Mouse (Mus musculus): ENCODE data around the gene Fam207a.
A peak's percentile ranks its signal among the peaks of the same experiment; 100 is the strongest.

The Fam207a gene

GRCm38 (mm10) chr10:77515385-77516348 is at the start of gene Fam207a:
TSS of gene Fam207a (minus strand) at chr10:77515785.
- DNase-seq (ENCODE audit: low spot score), result peak; percentile 94

DNA sequence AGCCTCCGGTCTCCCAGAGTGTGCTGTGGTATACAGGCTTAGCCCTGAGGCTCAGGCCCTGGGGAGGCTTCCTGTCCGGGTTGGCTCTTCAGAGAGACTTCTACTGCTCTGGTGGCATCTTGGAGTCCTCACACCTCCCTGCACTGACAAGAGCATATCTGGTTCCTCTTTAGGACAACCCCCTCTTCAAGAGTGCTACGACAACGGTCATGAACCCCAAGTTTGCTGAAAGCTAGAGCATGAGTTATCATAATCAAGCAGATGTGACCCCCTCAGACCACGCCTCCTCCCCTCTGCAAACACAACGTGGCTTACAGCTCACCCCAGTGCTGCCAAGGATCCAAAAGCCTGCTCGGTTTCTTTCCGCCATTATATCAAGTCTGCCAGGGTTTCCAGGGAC is 49.4 kb upstream of the Fam207a start:
- DNase-seq (ENCODE audit: low spot score), result no peak

- no peak for DNase-seq (ENCODE audit: low spot score)
Measured at GRCm38 (mm10) chr10:77561508-77561907, 45.9 kb upstream of the Fam207a start.

DNA sequence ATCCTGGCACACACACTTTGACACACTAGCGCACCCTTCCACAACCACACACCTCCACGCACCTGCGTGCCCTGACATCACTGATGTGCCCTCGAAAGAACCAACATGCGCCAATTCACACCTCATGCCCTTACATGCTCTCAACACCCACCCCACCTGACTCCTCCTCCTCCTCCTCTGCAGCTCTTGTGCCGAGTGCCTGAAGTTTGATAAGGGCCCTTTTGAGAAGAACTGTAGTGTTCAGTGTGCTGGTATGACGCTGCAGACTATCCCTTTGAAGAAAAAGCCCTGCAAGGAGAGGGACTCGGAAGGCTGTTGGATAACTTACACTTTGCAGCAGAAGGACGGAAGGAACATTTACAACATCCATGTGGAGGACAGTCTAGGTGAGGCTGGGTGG is 45.2 kb upstream of the Fam207a start:
- DNase-seq (ENCODE audit: low spot score), result no peak

DNA sequence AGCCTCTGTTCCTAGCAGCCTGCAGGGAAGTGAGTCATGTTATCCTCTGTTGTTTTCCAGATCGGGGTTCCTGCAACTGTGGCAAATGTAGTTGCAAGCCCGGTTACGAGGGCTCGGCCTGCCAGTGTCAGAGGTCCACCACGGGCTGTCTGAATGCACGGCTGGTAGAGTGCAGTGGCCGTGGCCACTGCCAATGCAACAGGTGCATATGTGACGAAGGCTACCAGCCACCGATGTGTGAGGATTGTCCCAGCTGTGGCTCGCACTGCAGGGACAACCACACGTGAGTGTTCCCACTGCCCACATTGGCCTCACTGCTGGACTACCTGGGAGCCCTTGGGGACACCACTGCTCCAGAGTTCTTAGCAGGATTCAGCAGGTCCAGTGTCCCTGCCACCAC is 44.5 kb upstream of the Fam207a start:
- DNase-seq (ENCODE audit: low spot score), result no peak

GRCm38 (mm10) chr10:77557641-77558040 is 42.1 kb upstream of the Fam207a start:
- DNase-seq (ENCODE audit: low spot score), result no peak

DNA sequence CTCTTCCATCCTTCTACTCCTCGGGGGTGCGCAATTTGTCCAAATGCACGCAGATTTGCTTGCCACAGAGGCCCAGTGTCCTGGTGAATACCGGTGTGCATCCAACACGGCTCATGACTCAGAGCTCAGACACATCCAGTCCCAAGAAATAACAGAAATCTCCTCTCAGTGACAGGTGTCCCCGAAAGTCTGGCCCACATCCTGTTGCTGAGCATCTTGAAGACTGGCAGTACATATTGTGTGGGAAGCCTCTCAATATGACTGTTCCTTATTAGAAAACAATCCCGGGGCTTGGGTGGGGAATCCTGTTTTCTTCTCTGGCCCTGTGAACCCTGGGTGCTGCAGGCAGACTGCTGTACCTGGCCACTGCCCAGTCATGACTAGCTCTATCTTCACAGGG is 41.0 kb upstream of the Fam207a start:
- no peak for DNase-seq (ENCODE audit: low spot score)

GRCm38 (mm10) chr10:77554918-77555317 is 39.3 kb upstream of the Fam207a start:
- no peak for DNase-seq (ENCODE audit: low spot score)

DNA sequence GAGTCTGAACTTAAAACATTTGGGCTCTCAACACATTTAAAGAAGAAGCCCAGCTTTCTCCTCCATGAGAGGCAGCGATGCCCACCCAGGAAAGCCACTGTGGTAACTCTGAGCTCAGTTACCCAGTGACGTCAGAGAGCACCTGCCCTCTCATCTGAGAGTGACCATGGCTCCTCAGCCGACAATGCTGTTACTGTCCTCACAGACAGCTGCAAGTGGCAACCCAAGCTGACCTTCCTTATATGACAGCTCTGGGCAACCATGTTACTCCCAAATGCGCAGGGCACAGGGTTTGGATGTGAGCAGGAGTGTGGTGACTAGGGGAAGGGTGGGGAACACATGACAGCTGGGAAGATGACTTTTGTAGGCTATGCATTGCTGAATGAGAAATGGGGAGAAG is 37.7 kb upstream of the Fam207a start:
- DNase-seq (ENCODE audit: low spot score), result no peak

DNA sequence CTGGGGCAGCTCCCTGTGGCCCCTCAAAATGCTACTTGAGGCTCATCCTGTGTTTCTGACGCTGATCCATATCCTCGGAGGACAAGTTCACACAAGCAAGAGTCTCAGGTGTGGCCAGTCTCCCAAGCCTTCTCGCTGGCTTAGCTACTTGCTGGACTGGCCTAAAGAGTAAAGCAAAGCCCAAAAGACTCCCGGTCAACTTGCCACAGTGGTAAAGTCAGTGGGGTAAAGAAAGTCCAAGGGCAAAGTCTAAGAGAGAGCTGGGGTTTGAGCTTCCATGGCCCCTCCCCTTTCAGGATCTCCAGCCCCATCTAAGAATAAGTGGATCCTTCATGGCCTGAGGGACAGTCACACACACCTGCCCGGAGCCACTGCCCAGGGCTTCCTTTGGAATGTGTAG is 36.6 kb upstream of the Fam207a start:
- DNase-seq (ENCODE audit: low spot score), result no peak

DNA sequence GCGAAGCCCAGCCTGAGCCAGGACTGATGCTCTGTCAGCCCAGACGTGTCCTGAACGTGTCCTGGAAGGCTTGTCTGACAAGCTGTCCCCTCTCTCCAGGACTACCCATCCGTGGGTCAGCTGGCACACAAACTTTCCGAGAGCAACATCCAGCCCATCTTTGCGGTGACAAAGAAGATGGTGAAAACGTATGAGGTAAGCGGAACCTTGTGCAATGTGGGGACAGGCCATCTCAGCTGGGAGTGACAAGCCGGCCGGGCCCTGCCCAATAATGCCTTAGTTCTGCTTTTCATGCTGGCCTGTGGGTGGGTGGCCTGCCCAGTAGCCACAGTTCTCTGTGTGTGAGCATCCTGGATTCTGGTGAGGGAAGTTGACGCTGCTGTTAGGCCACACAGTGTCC is 35.3 kb upstream of the Fam207a start:
- DNase-seq (ENCODE audit: low spot score), result no peak

DNA sequence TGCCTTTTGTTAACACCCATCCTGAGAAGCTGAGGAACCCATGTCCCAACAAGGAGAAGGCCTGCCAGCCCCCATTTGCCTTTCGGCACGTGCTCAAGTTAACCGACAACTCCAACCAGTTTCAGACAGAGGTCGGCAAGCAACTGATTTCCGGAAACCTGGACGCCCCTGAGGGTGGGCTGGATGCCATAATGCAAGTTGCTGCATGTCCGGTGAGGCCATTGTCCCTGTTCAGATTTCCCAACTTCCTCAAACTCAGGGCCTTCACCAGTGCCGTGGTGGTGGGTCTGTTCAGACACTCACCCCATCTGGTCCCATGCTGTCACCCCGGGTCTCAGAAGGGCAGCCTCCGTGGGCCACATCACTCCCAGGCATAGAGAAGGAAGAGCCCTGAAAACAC is 33.0 kb upstream of the Fam207a start:
- no peak for DNase-seq (ENCODE audit: low spot score)

- no peak for DNase-seq (ENCODE audit: low spot score)
Measured at GRCm38 (mm10) chr10:77544916-77545315, 29.3 kb upstream of the Fam207a start.

DNA sequence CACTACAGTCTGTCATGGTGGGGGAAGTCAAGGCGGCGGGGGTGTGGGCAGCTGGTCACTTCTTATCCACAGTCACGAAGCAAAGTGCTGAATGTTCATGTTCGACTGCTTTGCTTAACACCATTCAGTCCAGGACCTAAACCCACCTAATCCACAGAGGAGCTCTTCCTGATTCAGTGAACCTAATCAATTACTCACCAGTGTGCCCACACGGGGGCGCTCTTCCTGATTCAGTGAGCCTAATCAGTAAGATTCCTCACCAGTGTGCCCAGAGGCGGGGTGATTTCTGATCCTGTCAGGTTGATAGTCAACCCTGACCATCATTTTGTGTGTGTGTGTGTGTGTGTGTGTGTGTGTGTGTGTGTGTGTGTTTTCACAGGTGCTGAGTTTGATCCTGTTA is 27.6 kb upstream of the Fam207a start:
- DNase-seq (ENCODE audit: low spot score), result no peak

DNA sequence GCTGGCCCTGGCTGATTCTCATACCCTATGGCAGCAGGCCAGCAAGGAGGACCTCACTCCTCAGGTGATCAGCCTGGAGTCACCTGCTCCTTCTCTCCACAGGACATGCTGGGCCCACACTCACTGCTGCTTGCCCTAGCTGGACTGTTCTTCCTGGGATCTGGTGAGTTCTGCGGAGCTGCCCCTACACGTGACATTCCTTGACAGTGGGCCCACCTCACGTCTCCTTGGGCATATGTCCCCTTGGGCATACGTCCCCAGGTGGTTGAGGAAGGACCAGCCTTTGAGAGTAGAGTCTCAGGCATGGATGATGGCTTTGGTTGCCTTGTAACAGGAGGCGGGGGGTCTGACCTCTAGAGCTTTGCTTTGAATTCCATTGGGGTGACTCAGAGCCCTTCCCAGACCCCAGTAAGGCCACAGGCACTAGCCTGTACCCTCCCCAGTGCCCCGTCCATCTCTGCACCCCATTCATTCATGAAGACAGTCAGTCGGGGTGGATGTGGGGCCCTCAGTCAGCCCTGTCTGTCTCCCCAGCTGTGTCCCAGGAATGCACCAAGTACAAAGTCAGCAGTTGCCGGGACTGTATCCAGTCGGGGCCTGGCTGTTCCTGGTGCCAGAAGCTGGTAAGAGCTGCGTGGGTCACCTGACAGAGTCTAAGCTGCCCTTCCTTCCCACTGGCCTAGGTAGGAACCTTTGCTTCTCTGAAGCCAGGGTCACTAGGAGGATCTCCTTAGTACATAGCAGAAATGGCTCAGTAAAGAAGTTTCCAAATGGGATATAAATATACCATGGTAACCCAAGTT is 26.5 kb upstream of the Fam207a start:
- no peak for DNase-seq (ENCODE audit: low spot score)

GRCm38 (mm10) chr10:77540576-77541102 is 25.1 kb upstream of the Fam207a start:
- no peak for DNase-seq (ENCODE audit: low spot score)

DNA sequence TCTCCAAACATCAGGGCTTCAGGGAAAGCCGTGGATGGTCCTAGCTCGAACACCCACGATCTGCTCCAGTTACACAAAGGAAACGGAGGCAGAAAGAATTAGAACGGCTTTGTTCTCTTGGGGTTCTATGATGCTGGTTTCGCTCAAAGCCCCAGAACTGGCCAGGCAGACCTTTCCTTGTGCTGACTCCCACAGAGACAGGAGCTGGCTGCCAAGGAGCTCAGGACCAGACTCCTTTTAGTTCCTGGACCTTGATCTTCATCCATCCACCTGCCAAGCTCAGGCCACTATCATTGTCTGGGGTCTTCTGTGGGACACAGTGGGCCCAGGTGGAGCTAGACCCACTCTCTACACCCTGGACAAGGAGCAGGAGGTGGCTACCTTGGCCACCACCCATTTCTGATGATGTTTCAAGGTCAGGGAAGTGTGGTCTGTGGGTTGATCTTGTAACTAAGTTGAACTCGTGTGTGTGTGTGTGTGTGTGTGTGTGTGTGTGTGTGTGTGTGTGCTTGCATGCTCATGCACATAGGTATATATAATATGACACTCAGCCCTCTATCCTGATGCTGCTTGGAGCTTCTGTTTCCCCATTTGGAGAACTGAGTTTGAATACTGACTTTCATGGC is 23.8 kb upstream of the Fam207a start:
- no peak for DNase-seq (ENCODE audit: low spot score)

DNA sequence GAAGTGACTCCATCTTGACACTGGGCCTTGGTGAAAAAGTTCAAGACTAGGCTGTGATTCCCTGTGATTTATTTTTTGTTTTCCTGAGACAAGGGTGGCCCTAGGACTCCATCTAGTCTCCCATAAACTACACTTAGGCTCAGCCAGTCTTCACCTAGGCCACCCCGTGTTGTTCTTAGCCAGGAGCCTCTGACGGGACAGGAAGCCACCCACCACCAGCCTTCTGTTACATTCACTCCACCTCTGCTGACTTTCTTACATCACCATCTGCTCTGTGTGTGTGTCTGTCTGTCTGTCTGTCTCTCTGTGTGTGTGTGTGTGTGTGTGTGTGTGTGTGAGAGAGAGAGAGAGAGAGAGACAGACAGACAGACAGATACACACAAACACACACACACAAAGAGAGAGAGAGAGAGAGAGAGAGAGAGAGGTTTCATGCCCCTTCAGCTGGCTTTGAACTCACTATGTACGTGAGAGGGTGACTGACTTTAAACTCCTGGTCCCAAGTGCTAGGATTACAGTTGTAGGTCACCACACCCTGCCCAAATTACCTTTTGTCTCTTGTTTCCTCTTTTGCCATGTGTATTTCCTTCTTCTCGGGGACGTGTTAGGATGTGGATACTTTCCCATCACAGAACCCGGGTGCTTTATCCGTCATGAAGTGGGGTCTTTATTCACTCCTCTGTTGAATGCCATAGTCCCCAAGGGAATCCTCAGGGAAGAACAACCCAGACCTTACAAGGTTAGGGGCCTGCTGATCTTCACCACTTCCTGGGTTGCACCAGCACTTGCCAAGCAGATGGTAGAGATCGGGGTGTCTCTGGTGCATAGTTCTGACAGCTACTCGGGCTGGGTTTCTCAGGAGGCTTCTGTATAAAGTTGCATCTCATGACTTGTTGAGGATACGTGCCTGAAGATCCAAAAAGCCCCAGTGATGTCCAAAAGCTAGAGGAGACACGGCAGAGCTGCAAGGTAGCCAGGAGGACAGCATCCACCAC is 21.9 kb upstream of the Fam207a start:
- no peak for DNase-seq (ENCODE audit: low spot score)

GRCm38 (mm10) chr10:77536727-77537126 is 21.1 kb upstream of the Fam207a start:
- DNase-seq (ENCODE audit: low spot score), result no peak

DNA sequence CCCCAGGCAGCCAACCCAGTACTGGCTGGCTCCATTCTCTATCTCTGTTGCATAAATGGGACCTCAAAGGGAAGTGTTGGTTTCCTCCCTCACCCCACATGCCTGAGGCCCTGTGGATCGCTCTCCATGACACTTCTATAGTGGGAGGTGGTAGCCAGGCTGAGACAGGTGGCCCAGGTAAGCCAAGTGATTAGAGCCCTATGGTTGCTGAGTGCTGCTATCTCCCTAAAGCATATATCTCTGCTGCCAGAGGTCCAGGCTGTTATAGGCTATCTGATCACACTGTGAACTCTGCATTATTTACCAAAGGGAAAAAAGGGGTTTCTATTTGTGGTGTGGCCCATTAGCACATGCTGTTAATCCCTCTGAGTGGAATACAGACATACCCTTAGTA is 16.4 kb upstream of the Fam207a start:
- DNase-seq (ENCODE audit: low spot score), result no peak
